Mouse (Mus musculus) E14TG2a.4 (cell line): ENCODE data around the gene Thbs1.

ENCODE experiments used
- CTCF ChIP-seq: conservative IDR thresholded peaks from 2 replicates; pipeline ENCODE4 v1.5.1; 2014; ENCODE audit warnings: low read length
- POU5F1 ChIP-seq: IDR thresholded peaks from 2 replicates; pipeline ENCODE4 v1.6.1; 2014; ENCODE audit warnings: low read length, borderline replicate concordance

DNA sequence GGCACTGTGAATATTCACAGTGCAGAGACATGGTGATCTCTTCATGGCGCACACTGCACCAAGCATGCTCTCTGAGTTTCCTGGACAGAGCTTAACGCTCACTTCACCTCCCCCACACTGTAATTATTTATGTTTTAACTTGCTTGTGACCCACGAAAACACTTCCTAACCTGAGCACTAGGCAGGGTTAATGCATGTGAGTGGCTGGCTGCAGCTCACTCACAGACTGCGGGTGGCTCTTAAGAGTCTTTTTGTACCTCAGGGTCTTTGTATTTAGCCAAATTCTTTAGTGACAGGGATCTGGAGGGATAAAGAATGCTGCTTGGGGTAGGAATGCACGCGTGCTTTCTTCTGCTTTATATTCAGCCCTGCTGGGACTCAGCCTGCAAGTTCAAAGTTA is 48.9 kb downstream of the Thbs1 start:
- TF ChIP-seq POU5F1 (no peak), CTCF (no peak)
